Mouse (Mus musculus) neural tube, embryonic 14.5 days (tissue): ENCODE measurements around the gene Sf3b1. TPM values are rescaled to one million over a fixed set of nuclear protein-coding genes. Genes with fewer than 3 reads are reported as not detected.

Experiments used
- polyA plus RNA-seq: library from polyadenylated mRNA; unstranded; fragments of >200 nt; fragmentation: Nextera tagmentation; extraction: Ambion mirVana; gene quantifications from 2 replicates; pipeline ENCODE4 v1.2.1, GENCODE M21; 2014

Sf3b1 gene
- polyA plus RNA-seq, 1 experiment from 2014 or later: 332 TPM

Other genes with a start within 250 kb of the Sf3b1 start
- 37.1 and 41.0 TPM in 2 replicates for gene Ankrd44, start 101.1 kb downstream of the Sf3b1 start, polyA plus RNA-seq
- 32.5 and 33.9 TPM in 2 replicates for gene Coq10b, start 25.3 kb upstream of the Sf3b1 start, polyA plus RNA-seq
- 245 and 250 TPM in 2 replicates for gene Hspe1, start 60.7 kb upstream of the Sf3b1 start, polyA plus RNA-seq
- gene Hspd1, start 60.8 kb upstream of the Sf3b1 start, polyA plus RNA-seq: 230 and 233 TPM in 2 replicates
- gene Mob4, start 103.8 kb upstream of the Sf3b1 start, polyA plus RNA-seq: 189 and 204 TPM in 2 replicates
- gene Rftn2, start 199.3 kb upstream of the Sf3b1 start, polyA plus RNA-seq: 10.1 and 12.1 TPM in 2 replicates
- 4.0 TPM in 2 replicates for gene Mars2, start 209.7 kb upstream of the Sf3b1 start, polyA plus RNA-seq